Mouse (Mus musculus) B cell, adult (primary cell): ENCODE data around the gene Map6. TPM values are rescaled to one million over a fixed set of nuclear protein-coding genes. Genes with fewer than 3 reads are reported as not detected.

Experiments used
- total RNA-seq: library from RNA; stranded (reverse); gene quantifications from 4 replicates; pipeline ENCODE4 v1.2.4, GENCODE M21; 2023; ENCODE audit not compliant: inconsistent age

The Map6 gene
- total RNA-seq = not detected in 4 replicates

DNA sequence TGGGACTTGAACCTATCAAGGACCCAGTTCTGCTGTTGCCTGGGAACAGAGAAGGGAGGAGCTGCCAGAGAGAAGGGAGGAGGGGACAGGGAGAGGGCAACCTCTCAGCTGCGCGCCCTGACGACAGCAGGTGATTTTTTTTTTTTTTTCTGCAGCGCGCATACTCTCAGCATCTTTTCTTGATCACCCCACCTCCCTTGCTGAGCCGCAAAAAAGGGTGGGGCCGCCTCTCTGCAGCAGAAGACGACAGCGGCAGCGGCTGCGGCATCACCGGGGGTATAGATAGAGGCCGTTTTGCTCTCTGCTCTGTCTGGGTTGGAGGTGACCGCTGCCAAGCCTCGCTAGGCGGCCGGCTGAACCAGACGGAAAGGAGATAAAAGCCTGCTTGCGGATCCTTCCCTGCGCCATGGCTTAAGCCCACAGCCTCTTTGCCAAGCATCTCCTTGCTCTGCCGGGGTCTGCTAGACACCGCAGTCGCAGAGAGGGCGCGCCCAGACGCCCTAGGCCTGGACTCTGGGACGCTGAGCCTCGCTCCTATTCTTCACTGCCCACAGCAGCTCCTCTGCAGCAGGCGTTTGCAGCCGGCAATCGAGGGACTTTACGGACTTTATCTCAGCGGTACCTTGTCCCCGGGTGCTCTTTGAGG lies at the start of gene Map6:
TSS of gene Map6 (plus strand) at position 197 of the 646 bp plus-strand sequence.

DNA sequence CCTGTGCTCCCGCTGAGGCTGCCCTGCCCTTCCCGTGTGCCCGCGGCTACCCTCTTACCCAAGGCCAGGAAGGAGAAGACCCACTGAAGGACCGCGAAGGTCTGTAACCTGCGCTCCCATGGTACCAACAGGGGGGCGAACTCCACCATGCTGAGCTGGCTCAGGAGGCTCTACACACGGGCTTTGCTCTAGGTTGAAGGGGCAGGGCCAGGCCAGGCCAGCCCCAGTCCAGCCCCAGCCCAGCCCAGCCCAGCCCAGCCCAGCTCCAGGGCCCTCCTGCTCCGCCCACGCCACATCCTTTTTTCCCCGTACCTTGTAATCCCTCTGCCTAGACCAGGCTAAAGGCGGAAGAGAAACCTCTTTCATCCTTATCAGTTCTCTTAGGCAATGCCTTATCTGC lies 28.8 kb upstream of the Map6 start, which contains the start of gene Mogat2:
TSS of gene Mogat2 (minus strand) at position 203 of the 400 bp plus-strand sequence.

DNA sequence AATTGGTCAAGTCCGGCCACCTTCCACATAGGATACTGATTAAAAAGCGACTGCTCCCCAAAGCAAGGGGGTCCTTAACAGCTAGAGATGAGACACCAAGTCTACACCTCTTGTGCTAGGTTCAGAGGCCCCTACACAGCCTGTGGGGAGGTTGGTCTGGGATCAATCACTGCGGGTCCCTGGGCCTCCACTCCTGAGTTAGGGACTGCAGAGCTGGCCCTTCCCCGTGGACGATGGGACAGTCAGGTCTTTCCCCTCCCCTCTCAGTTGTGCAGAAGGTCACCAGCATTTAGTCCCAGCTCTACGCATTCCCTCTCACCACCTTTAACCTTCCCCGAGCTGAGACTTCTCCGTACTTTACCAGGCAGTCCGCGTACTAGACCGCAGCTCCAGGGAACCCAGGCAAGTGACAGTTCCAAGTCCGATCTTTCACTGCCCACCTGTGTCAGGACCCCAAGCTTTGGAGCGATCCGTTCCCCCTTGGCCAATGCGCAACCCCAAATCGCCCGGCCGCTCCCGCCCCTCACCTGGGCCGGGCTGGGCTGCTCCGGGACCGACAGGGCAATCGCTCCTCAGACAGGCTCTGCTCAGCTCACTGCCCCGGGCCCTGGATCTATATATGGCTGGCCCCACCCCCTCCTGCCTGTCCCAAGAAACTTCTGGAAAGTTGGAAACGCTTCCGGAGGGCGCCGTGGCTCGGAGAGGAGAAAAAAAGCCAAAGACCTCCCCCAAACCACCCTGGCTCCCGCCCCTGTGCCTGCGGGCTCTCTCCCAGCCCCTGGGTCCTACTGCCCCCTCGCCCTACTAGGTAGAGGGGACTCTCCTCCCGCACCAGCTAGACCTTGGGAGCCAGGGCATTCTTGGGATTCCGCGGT lies 85.5 kb downstream of the Map6 start, which contains the start of gene Serpinh1:
TSS of gene Serpinh1 (minus strand) at position 714 of the 875 bp plus-strand sequence.

DNA sequence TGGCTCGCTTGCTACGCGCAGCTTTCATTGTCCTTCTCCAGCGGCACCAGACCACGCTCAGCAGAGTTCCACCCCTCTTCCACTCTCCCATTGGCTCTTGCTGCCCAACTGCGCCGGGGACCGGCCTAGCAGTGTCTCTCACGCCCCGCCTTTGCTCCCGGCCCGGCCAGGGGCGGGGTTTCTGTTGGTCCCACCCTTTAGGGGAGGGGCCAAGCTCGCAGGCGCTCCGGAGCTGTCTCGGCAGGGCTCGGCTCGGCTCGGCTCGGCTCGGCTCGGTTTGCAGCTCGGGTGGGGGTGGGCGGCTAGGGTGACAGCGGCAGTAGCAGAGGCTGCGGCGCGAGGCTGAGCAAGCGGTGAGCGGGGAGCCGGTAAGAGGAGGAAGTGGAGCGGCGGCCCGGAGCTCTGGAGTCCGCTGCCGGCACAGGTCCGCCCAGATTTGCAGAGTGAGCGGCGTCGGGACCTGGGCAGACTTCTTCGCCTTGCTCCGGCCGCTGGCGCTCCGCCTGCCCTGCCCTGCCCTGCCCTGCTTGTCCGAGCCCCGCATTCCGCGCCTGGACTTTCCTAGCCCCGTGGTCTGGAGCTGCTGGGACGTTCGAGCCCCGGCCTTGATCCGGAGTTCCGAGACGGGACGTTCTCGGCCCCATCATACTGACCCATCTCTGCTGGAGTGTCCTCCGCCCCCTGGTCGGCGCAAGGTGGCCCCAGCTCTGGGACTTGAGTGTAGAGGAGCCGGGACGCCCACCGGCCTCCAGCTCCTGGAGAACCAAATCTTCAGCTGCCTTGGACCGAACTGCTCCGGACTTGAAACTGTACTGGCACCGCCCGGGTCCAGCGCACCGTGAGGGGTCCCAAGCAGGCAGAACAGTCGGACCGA lies 114.2 kb downstream of the Map6 start, which contains the start of gene Gdpd5:
TSS of gene Gdpd5 (plus strand) at position 201 of the 874 bp plus-strand sequence.

Other genes with a start within 250 kb of the Map6 start
- 189 to 270 TPM (median 212 TPM) in 4 replicates for gene Uvrag, start 126.3 kb upstream of the Map6 start, total RNA-seq
- gene Dgat2, start 84.7 kb upstream of the Map6 start, total RNA-seq = 1.4 to 2.9 TPM (median 2.6 TPM) in 4 replicates
- gene Mogat2, start 28.8 kb upstream of the Map6 start, total RNA-seq = not detected in 4 replicates
- 0.26 to 0.42 TPM (median 0.39 TPM) in 3 of 4 replicates, not detected in the other for gene Serpinh1, start 85.8 kb downstream of the Map6 start, total RNA-seq
- 2.1 to 3.0 TPM (median 2.8 TPM) in 4 replicates for gene Gdpd5, start 114.0 kb downstream of the Map6 start, total RNA-seq
- gene Klhl35, start 198.6 kb downstream of the Map6 start, total RNA-seq = 0.66 to 0.67 TPM in 2 of 4 replicates, not detected in the others
- 1,171 to 1,219 TPM (median 1,199 TPM) in 4 replicates for gene Rps3, start 216.3 kb downstream of the Map6 start, total RNA-seq